Mouse (Mus musculus): ENCODE results near the gene Rgl2. TPM values are rescaled to one million over a fixed set of nuclear protein-coding genes. Genes with fewer than 3 reads are reported as not detected.
"Not testable (repeated sequence)": the region's sequence is repeated elsewhere in the genome, so short reads cannot be mapped to it uniquely, and the experiment has no call there.

Rgl2 gene
- 43.1 and 46.9 TPM in 2 replicates for polyA plus RNA-seq (2016; fragmentation: Nextera tagmentation; extraction: Ambion mirVana)

GRCm38 (mm10) chr17:33929371-33930279, at the start of gene Rgl2:
Gene Rgl2, plus strand, starts transcription at chr17:33929543.
- under 1% methylated on average over 73 of the region's 80 CpGs for WGBS
- Histone ChIP-seq H3K27ac (replicated peaks) (peak within 1 kb of the TSS; percentile 93), H3K36me3 (peaks cover 50% of the 10 kb centered on the region), H3K27me3 (ENCODE audit: low read depth, poor library complexity, severe bottlenecking) (no peaks in the 10 kb centered on the region), H3K4me3 (peak within 1 kb of the TSS; percentile 97), H3K9me3 (replicated peaks) (no peaks in the 10 kb centered on the region), H3K4me1 (peaks cover 41% of the 10 kb centered on the region)
- peak; percentile 95 for DNase-seq (ENCODE audit: low spot score)

GRCm38 (mm10) chr17:33884320-33884719, 45.0 kb upstream of the Rgl2 start:
- 95% methylated on average over 10 of the region's 11 CpGs for WGBS
- not testable (repeated sequence) for H3K27me3 ChIP-seq (ENCODE audit: low read depth, poor library complexity, severe bottlenecking); DNase-seq (ENCODE audit: low spot score); H3K27ac ChIP-seq (replicated peaks); H3K9me3 ChIP-seq (replicated peaks); H3K4me3 ChIP-seq
- peaks cover 17% of the 10 kb centered on the region for H3K4me1 ChIP-seq
- peaks cover 80% of the 10 kb centered on the region for H3K36me3 ChIP-seq

GRCm38 (mm10) chr17:33887802-33888201, 41.5 kb upstream of the Rgl2 start:
- not testable (repeated sequence) for H3K27me3 ChIP-seq (ENCODE audit: low read depth, poor library complexity, severe bottlenecking); H3K27ac ChIP-seq (replicated peaks); DNase-seq (ENCODE audit: low spot score); H3K9me3 ChIP-seq (replicated peaks)
- Histone ChIP-seq H3K36me3 (peaks cover 48% of the 10 kb centered on the region), H3K4me1 (peaks cover 19% of the 10 kb centered on the region), H3K4me3 (peak overlapping the region; percentile 78; the same call in 1 of the 2 replicates)
- WGBS = 83% methylated on average over 2 of the region's 2 CpGs

GRCm38 (mm10) chr17:33888230-33888629, 41.1 kb upstream of the Rgl2 start:
- H3K9me3 ChIP-seq (replicated peaks); H3K27me3 ChIP-seq (ENCODE audit: low read depth, poor library complexity, severe bottlenecking); H3K27ac ChIP-seq (replicated peaks); DNase-seq (ENCODE audit: low spot score): not testable (repeated sequence)
- H3K4me1 ChIP-seq = peaks cover 19% of the 10 kb centered on the region
- H3K4me3 ChIP-seq = peak overlapping the region; percentile 78; the same call in 1 of the 2 replicates
- H3K36me3 ChIP-seq = peaks cover 43% of the 10 kb centered on the region

- H3K4me1 ChIP-seq = peaks cover 19% of the 10 kb centered on the region
- H3K27ac ChIP-seq (replicated peaks) = peak overlapping the region; percentile 93
- DNase-seq (ENCODE audit: low spot score); H3K9me3 ChIP-seq (replicated peaks); H3K27me3 ChIP-seq (ENCODE audit: low read depth, poor library complexity, severe bottlenecking): not testable (repeated sequence)
- under 1% methylated on average over 44 of the region's 44 CpGs for WGBS
- H3K4me3 ChIP-seq = peak overlapping the region; percentile 78
- H3K36me3 ChIP-seq = peaks cover 26% of the 10 kb centered on the region
These were observed 39.3 kb upstream of the Rgl2 start for GRCm38 (mm10) chr17:33889941-33890532.

- H3K27me3 ChIP-seq (ENCODE audit: low read depth, poor library complexity, severe bottlenecking) = no peaks in the 10 kb centered on the region
These were observed 38.7 kb upstream of the Rgl2 start, which contains the start of gene Kifc1 for GRCm38 (mm10) chr17:33890533-33891059. Gene Kifc1, minus strand, starts transcription at chr17:33890661.

GRCm38 (mm10) chr17:33891357-33891756, 38.0 kb upstream of the Rgl2 start:
- peaks cover 19% of the 10 kb centered on the region for H3K4me1 ChIP-seq
- WGBS = 64% methylated on average over 2 of the region's 2 CpGs
- DNase-seq (ENCODE audit: low spot score) = no peak
- no peak overlapping the region for H3K27ac ChIP-seq (replicated peaks)
- H3K27me3 ChIP-seq (ENCODE audit: low read depth, poor library complexity, severe bottlenecking) = no peaks in the 10 kb centered on the region
- H3K4me3 ChIP-seq = no peak overlapping the region
- no peaks in the 10 kb centered on the region for H3K9me3 ChIP-seq (replicated peaks)
- H3K36me3 ChIP-seq = peaks cover 13% of the 10 kb centered on the region

More at GRCm38 (mm10) chr17:33890533-33891059, 38.7 kb upstream of the Rgl2 start, which contains the start of gene Kifc1:
- Histone ChIP-seq H3K27ac (replicated peaks) (peak within 1 kb of the TSS; percentile 93), H3K4me1 (peaks cover 19% of the 10 kb centered on the region), H3K4me3 (peak within 1 kb of the TSS; percentile 78), H3K9me3 (replicated peaks) (no peaks in the 10 kb centered on the region), H3K36me3 (peaks cover 21% of the 10 kb centered on the region)
- DNase-seq (ENCODE audit: low spot score) = peak; percentile 100
- under 1% methylated on average over 49 of the region's 49 CpGs for WGBS

GRCm38 (mm10) chr17:33891892-33892291, 37.5 kb upstream of the Rgl2 start:
- 70% methylated on average over 6 of the region's 6 CpGs for WGBS
- not testable (repeated sequence) for H3K4me3 ChIP-seq; DNase-seq (ENCODE audit: low spot score); H3K27me3 ChIP-seq (ENCODE audit: low read depth, poor library complexity, severe bottlenecking); H3K9me3 ChIP-seq (replicated peaks); H3K36me3 ChIP-seq; H3K27ac ChIP-seq (replicated peaks)
- peaks cover 19% of the 10 kb centered on the region for H3K4me1 ChIP-seq

GRCm38 (mm10) chr17:33892429-33892828, 36.9 kb upstream of the Rgl2 start:
- H3K27ac ChIP-seq (replicated peaks) = no peak overlapping the region
- H3K9me3 ChIP-seq (replicated peaks) = no peaks in the 10 kb centered on the region
- WGBS = 16% methylated on average over 7 of the region's 7 CpGs
- no peaks in the 10 kb centered on the region for H3K27me3 ChIP-seq (ENCODE audit: low read depth, poor library complexity, severe bottlenecking)
- H3K4me1 ChIP-seq = peaks cover 19% of the 10 kb centered on the region
- 0 out of 2 replicates have a peak, but pooled peaks cover 4% of the 10 kb centered on the region for H3K36me3 ChIP-seq
- no peak for DNase-seq (ENCODE audit: low spot score)
- no peak overlapping the region for H3K4me3 ChIP-seq

GRCm38 (mm10) chr17:33893011-33893410, 36.3 kb upstream of the Rgl2 start:
- not testable (repeated sequence) for H3K27ac ChIP-seq (replicated peaks); H3K27me3 ChIP-seq (ENCODE audit: low read depth, poor library complexity, severe bottlenecking); H3K4me3 ChIP-seq; H3K36me3 ChIP-seq; H3K9me3 ChIP-seq (replicated peaks); DNase-seq (ENCODE audit: low spot score)
- H3K4me1 ChIP-seq = peaks cover 15% of the 10 kb centered on the region
- 76% methylated on average over 4 of the region's 4 CpGs for WGBS

GRCm38 (mm10) chr17:33897114-33897794, 32.1 kb upstream of the Rgl2 start:
- H3K27ac ChIP-seq (replicated peaks) = no peak overlapping the region
- WGBS = 43% methylated on average over 6 of the region's 6 CpGs
- H3K27me3 ChIP-seq (ENCODE audit: low read depth, poor library complexity, severe bottlenecking) = no peaks in the 10 kb centered on the region
- H3K36me3 ChIP-seq = no peaks in the 10 kb centered on the region
- no peaks in the 10 kb centered on the region for H3K9me3 ChIP-seq (replicated peaks)
- no peak for DNase-seq (ENCODE audit: low spot score)
- no peak overlapping the region for H3K4me3 ChIP-seq
- H3K4me1 ChIP-seq = no peaks in the 10 kb centered on the region

GRCm38 (mm10) chr17:33898193-33898592, 31.1 kb upstream of the Rgl2 start:
- not testable (repeated sequence) for DNase-seq (ENCODE audit: low spot score); H3K27ac ChIP-seq (replicated peaks); H3K36me3 ChIP-seq; H3K9me3 ChIP-seq (replicated peaks); H3K27me3 ChIP-seq (ENCODE audit: low read depth, poor library complexity, severe bottlenecking); H3K4me1 ChIP-seq; H3K4me3 ChIP-seq
- WGBS = 92% methylated on average over 4 of the region's 4 CpGs
